Mouse (Mus musculus) heart, postnatal 0 days (tissue): ENCODE results near the gene Stra6l. TPM values are rescaled to one million over a fixed set of nuclear protein-coding genes. Genes with fewer than 3 reads are reported as not detected.

ENCODE experiments used
- ATAC-seq: fragments of 200-750 bp; cut with Nextera tagmentation; 2 replicates; pipeline ENCODE4 v1.8.0; 2017; ENCODE audit warnings: low read depth, moderate number of reproducible peaks, moderate library complexity; ENCODE audit not compliant: insufficient read depth
- DNase-seq: peaks from one replicate; pipeline ENCODE4 v3.0.0-alpha.2; 2016; ENCODE audit warnings: low spot score
- H3K27ac ChIP-seq: fragments of 300-500 bp; sonication (generic); 2 replicates; pipeline ENCODE4 v1.5.1; 2014; ENCODE audit warnings: low read depth, mild to moderate bottlenecking
- H3K27me3 ChIP-seq: fragments of 300-500 bp; sonication (generic); 2 replicates; pipeline ENCODE4 v1.6.1; 2014; ENCODE audit warnings: low read length, mixed read lengths; ENCODE audit not compliant: control insufficient read depth, insufficient read depth
- H3K36me3 ChIP-seq: fragments of 300-500 bp; sonication (generic); replicated peaks from 2 replicates; pipeline ENCODE4 v1.6.1; 2014; ENCODE audit warnings: low read length, mixed read lengths; ENCODE audit not compliant: control insufficient read depth, insufficient read depth
- H3K4me1 ChIP-seq: fragments of 300-500 bp; sonication (generic); 2 replicates; pipeline ENCODE4 v1.6.1; 2014; ENCODE audit warnings: antibody characterized with exemption; ENCODE audit not compliant: control insufficient read depth, insufficient read depth
- H3K4me2 ChIP-seq: fragments of 300-500 bp; sonication (generic); 2 replicates; pipeline ENCODE4 v1.6.1; 2014; ENCODE audit warnings: low read depth, mild to moderate bottlenecking, low read length, moderate library complexity
- H3K4me3 ChIP-seq: fragments of 300-500 bp; sonication (generic); 2 replicates; pipeline ENCODE4 v1.5.1; 2014; ENCODE audit warnings: low read depth, low read length
- H3K9ac ChIP-seq: fragments of 300-500 bp; sonication (generic); replicated peaks from 2 replicates; pipeline ENCODE4 v1.6.1; 2014; ENCODE audit warnings: low read depth, low read length, mixed read lengths
- H3K9me3 ChIP-seq: fragments of 300-500 bp; sonication (generic); replicated peaks from 2 replicates; pipeline ENCODE4 v1.6.1; 2016; ENCODE audit warnings: low read length; ENCODE audit not compliant: control insufficient read depth
- CTCF ChIP-seq: IDR thresholded peaks from 2 replicates; pipeline ENCODE4 v1.5.1; 2016; ENCODE audit warnings: antibody characterized with exemption, control low read depth, low read depth
- EP300 ChIP-seq: IDR thresholded peaks from 2 replicates; pipeline ENCODE4 v1.6.1; 2016; ENCODE audit warnings: antibody characterized with exemption, low read depth
- WGBS: fragments of 180-500 bp; shearing (Covaris S2); extraction: QIAGEN DNeasy Blood & Tissue Kit; methylation state at CpG from one replicate; pipeline ENCODE4 v1.1.7; 2014; 5-methylcytosine and 5-hydroxymethylcytosine counted together
- polyA plus RNA-seq: library from polyadenylated mRNA; unstranded; fragments of >200 nt; fragmentation: Nextera tagmentation; extraction: Ambion mirVana; gene quantifications from 2 replicates; pipeline ENCODE4 v1.2.1, GENCODE M21; 2015
- total RNA-seq: library from RNA; depleted of rRNA; stranded (reverse); fragments of >200 nt; gene quantifications from 2 replicates; pipeline ENCODE4 v1.2.3, GENCODE M21; 2014; ENCODE audit warnings: low replicate concordance

The Stra6l gene
- total and polyA plus RNA-seq, 2 experiments from 2014 or later: 0.12 TPM; not detected in 1

- H3K9me3 ChIP-seq: no peaks in the 10 kb centered on the region
- no peaks in the 10 kb centered on the region for H3K27me3 ChIP-seq
- no peak overlapping the region for H3K27ac ChIP-seq
- no peak overlapping the region for H3K4me2 ChIP-seq
- no peak for ATAC-seq
- DNase-seq: no peak
- no peak overlapping the region for H3K9ac ChIP-seq
- H3K4me1 ChIP-seq: no peaks in the 10 kb centered on the region
- H3K36me3 ChIP-seq: no peaks in the 10 kb centered on the region
- TF ChIP-seq CTCF (no peak), EP300 (no peak)
- WGBS: 65% methylated on average over 9 of the region's 9 CpGs
- no peak overlapping the region for H3K4me3 ChIP-seq
These were observed 34.1 kb downstream of the Stra6l start for GRCm38 (mm10) chr4:45882521-45882920.

- Histone ChIP-seq H3K36me3 (no peaks in the 10 kb centered on the region), H3K9me3 (no peaks in the 10 kb centered on the region), H3K27ac (no peak overlapping the region), H3K4me1 (no peaks in the 10 kb centered on the region), H3K4me3 (no peak overlapping the region), H3K27me3 (no peaks in the 10 kb centered on the region), H3K9ac (no peak overlapping the region), H3K4me2 (no peak overlapping the region)
- no peak for DNase-seq
- TF ChIP-seq CTCF: no peak
- 87% methylated on average over 16 of the region's 16 CpGs for WGBS
- no peak for ATAC-seq
These were observed 34.8 kb downstream of the Stra6l start for GRCm38 (mm10) chr4:45883250-45883649.

GRCm38 (mm10) chr4:45889487-45889886 lies 41.0 kb downstream of the Stra6l start:
- TF ChIP-seq CTCF: no peak
- TF ChIP-seq EP300: no peak
- H3K9me3 ChIP-seq: no peaks in the 10 kb centered on the region
- H3K27me3 ChIP-seq: no peaks in the 10 kb centered on the region
- ATAC-seq: no peak
- H3K4me2 ChIP-seq: no peak overlapping the region
- H3K4me3 ChIP-seq: no peak overlapping the region
- H3K36me3 ChIP-seq: no peaks in the 10 kb centered on the region
- 77% methylated on average over 6 of the region's 6 CpGs for WGBS
- H3K4me1 ChIP-seq: no peaks in the 10 kb centered on the region
- no peak overlapping the region for H3K9ac ChIP-seq
- H3K27ac ChIP-seq: no peak overlapping the region
- no peak for DNase-seq

- Histone ChIP-seq H3K4me1 (no peaks in the 10 kb centered on the region), H3K4me2 (no peak within 1 kb of the TSS), H3K27me3 (no peaks in the 10 kb centered on the region), H3K9ac (no peak within 1 kb of the TSS), H3K36me3 (no peaks in the 10 kb centered on the region), H3K27ac (no peak within 1 kb of the TSS), H3K4me3 (no peak within 1 kb of the TSS), H3K9me3 (no peaks in the 10 kb centered on the region)
- WGBS: 22% methylated on average over 19 of the region's 19 CpGs
- ATAC-seq (no peak), DNase-seq (no peak)
- TF ChIP-seq EP300: no peak
- no peak for TF ChIP-seq CTCF
These were observed 41.8 kb downstream of the Stra6l start, which contains the start of gene Ccdc180 for GRCm38 (mm10) chr4:45890066-45890761. Ccdc180 (plus strand) TSS chr4:45890303.

GRCm38 (mm10) chr4:45896425-45897081 lies 48.1 kb downstream of the Stra6l start:
- H3K27me3 ChIP-seq: no peaks in the 10 kb centered on the region

More at GRCm38 (mm10) chr4:45896425-45897081, 48.1 kb downstream of the Stra6l start:
- TF ChIP-seq CTCF (no peak), EP300 (no peak)
- ATAC-seq (no peak), DNase-seq (no peak)
- Histone ChIP-seq H3K27ac (no peak overlapping the region), H3K9ac (no peak overlapping the region), H3K9me3 (no peaks in the 10 kb centered on the region), H3K4me1 (no peaks in the 10 kb centered on the region), H3K36me3 (no peaks in the 10 kb centered on the region), H3K4me3 (no peak overlapping the region), H3K4me2 (no peak overlapping the region)
- 15% methylated on average over 16 of the region's 16 CpGs for WGBS
